Mouse (Mus musculus): ENCODE data around the gene Olfr1499. TPM values are rescaled to one million over a fixed set of nuclear protein-coding genes. Genes with fewer than 3 reads are reported as not detected.
"Not testable (repeated sequence)": the region's sequence is repeated elsewhere in the genome, so short reads cannot be mapped to it uniquely, and the experiment has no call there.

Gene Olfr1499
- polyA plus RNA-seq, 1 experiment from 2014 or later = not detected

DNA sequence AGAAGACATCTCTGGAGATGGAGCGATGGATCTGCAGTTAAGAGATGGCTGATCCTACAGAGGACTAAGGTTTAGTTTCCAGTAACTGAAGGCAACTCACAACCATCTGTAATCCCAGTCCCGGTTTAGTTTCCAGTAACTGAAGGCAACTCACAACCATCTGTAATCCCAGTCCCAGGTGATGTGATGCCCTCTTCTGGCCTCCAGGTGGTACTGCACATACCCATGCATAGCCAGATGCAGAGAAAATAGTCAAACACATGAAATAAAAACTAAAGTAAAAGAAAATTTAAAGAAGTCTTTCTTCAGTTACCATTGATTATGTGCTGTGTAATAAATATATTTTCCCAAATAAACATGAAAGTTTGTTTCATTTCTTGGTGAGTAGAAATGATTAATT is 6.4 kb downstream of the Olfr1499 start:
- no peak for ATAC-seq (replicated peaks; ENCODE audit: low FRiP score, low read depth)

GRCm38 (mm10) chr19:13805486-13805885 is 13.8 kb downstream of the Olfr1499 start:
- H3K27me3 ChIP-seq (ENCODE audit: insufficient read depth, low read length); H3K4me3 ChIP-seq (replicated peaks; ENCODE audit: low read depth, low read length); H3K4me1 ChIP-seq (replicated peaks; ENCODE audit: insufficient read depth, low read length); DNase-seq (ENCODE audit: low spot score); H3K9me3 ChIP-seq (replicated peaks; ENCODE audit: low read length); H3K27ac ChIP-seq; H3K9ac ChIP-seq (ENCODE audit: low read depth, low read length); H3K36me3 ChIP-seq (ENCODE audit: insufficient read depth, low read length); H3K4me2 ChIP-seq (ENCODE audit: low read length); ATAC-seq (replicated peaks; ENCODE audit: low FRiP score, low read depth): not testable (repeated sequence)
- whole genome bisulfite sequencing = 54% methylated on average over 1 of the region's 1 CpGs

More for the DNA sequence above, 6.4 kb downstream of the Olfr1499 start:
- no peak for DNase-seq (ENCODE audit: low spot score)
- Histone ChIP-seq H3K9me3 (replicated peaks; ENCODE audit: low read length) (no peaks in the 10 kb centered on the region), H3K4me2 (ENCODE audit: low read length) (no peak overlapping the region), H3K27ac (no peak overlapping the region), H3K36me3 (ENCODE audit: insufficient read depth, low read length) (no peaks in the 10 kb centered on the region), H3K27me3 (ENCODE audit: insufficient read depth, low read length) (no peaks in the 10 kb centered on the region), H3K4me3 (replicated peaks; ENCODE audit: low read depth, low read length) (no peak overlapping the region), H3K4me1 (replicated peaks; ENCODE audit: insufficient read depth, low read length) (no peaks in the 10 kb centered on the region), H3K9ac (ENCODE audit: low read depth, low read length) (no peak overlapping the region)
- WGBS = 59% methylated on average over 2 of the region's 2 CpGs
- TF ChIP-seq CTCF (IDR thresholded peaks at IDR 0.05; ENCODE audit: low read depth) = peak; percentile 41

DNA sequence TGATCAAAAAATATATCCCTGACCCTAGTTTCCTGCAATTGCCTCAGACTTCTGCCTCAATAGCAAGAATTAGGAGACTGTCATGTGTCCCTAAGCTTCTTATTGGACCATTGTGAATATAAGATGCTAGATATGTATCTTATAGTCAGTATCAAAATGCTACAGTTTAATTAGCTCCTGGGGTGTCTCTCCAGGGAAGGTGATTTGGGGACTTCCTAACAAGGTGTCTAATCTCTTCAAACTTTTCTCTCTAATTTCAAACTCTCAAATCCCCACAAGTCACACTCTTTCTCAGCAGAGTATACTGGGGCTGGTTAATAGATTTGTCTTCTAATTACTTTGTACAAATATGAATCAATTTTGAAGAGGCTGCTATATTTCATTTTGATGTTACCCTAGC is 21.1 kb downstream of the Olfr1499 start, which contains the start of gene Olfr1497:
Gene Olfr1497 (minus strand): TSS at position 101 of the 400 bp plus-strand sequence.
- Histone ChIP-seq H3K27ac (no peak within 1 kb of the TSS), H3K9me3 (replicated peaks; ENCODE audit: low read length) (no peaks in the 10 kb centered on the region), H3K4me1 (replicated peaks; ENCODE audit: insufficient read depth, low read length) (no peaks in the 10 kb centered on the region), H3K4me3 (replicated peaks; ENCODE audit: low read depth, low read length) (no peak within 1 kb of the TSS), H3K9ac (ENCODE audit: low read depth, low read length) (no peak within 1 kb of the TSS), H3K27me3 (ENCODE audit: insufficient read depth, low read length) (no peaks in the 10 kb centered on the region), H3K36me3 (ENCODE audit: insufficient read depth, low read length) (no peaks in the 10 kb centered on the region), H3K4me2 (ENCODE audit: low read length) (no peak within 1 kb of the TSS)
- DNase-seq (ENCODE audit: low spot score) = no peak
- TF ChIP-seq CTCF (IDR thresholded peaks at IDR 0.05; ENCODE audit: low read depth) = no peak
- ATAC-seq (replicated peaks; ENCODE audit: low FRiP score, low read depth) = no peak

GRCm38 (mm10) chr19:13777578-13777977 is 41.7 kb downstream of the Olfr1499 start, which contains the start of gene Olfr1496:
Olfr1496 (plus strand) TSS chr19:13777878.
- DNase-seq (ENCODE audit: low spot score) (no peak), ATAC-seq (replicated peaks; ENCODE audit: low FRiP score, low read depth) (no peak)
- TF ChIP-seq CTCF (IDR thresholded peaks at IDR 0.05; ENCODE audit: low read depth) = no peak
- Histone ChIP-seq H3K4me1 (replicated peaks; ENCODE audit: insufficient read depth, low read length) (no peaks in the 10 kb centered on the region), H3K27ac (no peak within 1 kb of the TSS), H3K9ac (ENCODE audit: low read depth, low read length) (no peak within 1 kb of the TSS), H3K4me3 (replicated peaks; ENCODE audit: low read depth, low read length) (no peak within 1 kb of the TSS), H3K4me2 (ENCODE audit: low read length) (no peak within 1 kb of the TSS), H3K36me3 (ENCODE audit: insufficient read depth, low read length) (no peaks in the 10 kb centered on the region), H3K27me3 (ENCODE audit: insufficient read depth, low read length) (no peaks in the 10 kb centered on the region), H3K9me3 (replicated peaks; ENCODE audit: low read length) (no peaks in the 10 kb centered on the region)
- WGBS = 91% methylated on average over 1 of the region's 1 CpGs

- Histone ChIP-seq H3K4me3 (replicated peaks; ENCODE audit: low read depth, low read length) (no peak overlapping the region), H3K4me1 (replicated peaks; ENCODE audit: insufficient read depth, low read length) (no peaks in the 10 kb centered on the region), H3K9ac (ENCODE audit: low read depth, low read length) (no peak overlapping the region), H3K9me3 (replicated peaks; ENCODE audit: low read length) (no peaks in the 10 kb centered on the region), H3K27ac (no peak overlapping the region), H3K4me2 (ENCODE audit: low read length) (no peak overlapping the region), H3K27me3 (ENCODE audit: insufficient read depth, low read length) (no peaks in the 10 kb centered on the region), H3K36me3 (ENCODE audit: insufficient read depth, low read length) (no peaks in the 10 kb centered on the region)
- WGBS = 88% methylated on average over 9 of the region's 9 CpGs
- no peak for TF ChIP-seq CTCF (IDR thresholded peaks at IDR 0.05; ENCODE audit: low read depth)
- DNase-seq (ENCODE audit: low spot score) = no peak
- ATAC-seq (replicated peaks; ENCODE audit: low FRiP score, low read depth) = no peak
Observed at GRCm38 (mm10) chr19:13768565-13769276, 50.5 kb downstream of the Olfr1499 start.

- Histone ChIP-seq H3K9me3 (replicated peaks; ENCODE audit: low read length) (no peaks in the 10 kb centered on the region), H3K27ac (no peak within 1 kb of the TSS), H3K27me3 (ENCODE audit: insufficient read depth, low read length) (no peaks in the 10 kb centered on the region), H3K9ac (ENCODE audit: low read depth, low read length) (no peak within 1 kb of the TSS), H3K4me3 (replicated peaks; ENCODE audit: low read depth, low read length) (no peak within 1 kb of the TSS), H3K4me1 (replicated peaks; ENCODE audit: insufficient read depth, low read length) (no peaks in the 10 kb centered on the region), H3K4me2 (ENCODE audit: low read length) (no peak within 1 kb of the TSS), H3K36me3 (ENCODE audit: insufficient read depth, low read length) (no peaks in the 10 kb centered on the region)
- no peak for ATAC-seq (replicated peaks; ENCODE audit: low FRiP score, low read depth)
- 77% methylated on average over 3 of the region's 3 CpGs for WGBS
- DNase-seq (ENCODE audit: low spot score) = no peak
- TF ChIP-seq CTCF (IDR thresholded peaks at IDR 0.05; ENCODE audit: low read depth) = no peak
Observed at GRCm38 (mm10) chr19:13764306-13764705, 54.9 kb downstream of the Olfr1499 start, which contains the start of gene Olfr1495. Olfr1495 (plus strand) TSS chr19:13764606.

Other genes with a start within 250 kb of the Olfr1499 start
- not detected in 2 replicates for gene Olfr1484, start 235.9 kb downstream of the Olfr1499 start, polyA plus RNA-seq (2015; fragmentation: Nextera tagmentation; extraction: Ambion mirVana)
- gene Olfr1487, start 202.1 kb downstream of the Olfr1499 start, polyA plus RNA-seq (2015; fragmentation: Nextera tagmentation; extraction: Ambion mirVana) = not detected in 2 replicates
- not detected in 2 replicates for gene Olfr1489, start 187.8 kb downstream of the Olfr1499 start, polyA plus RNA-seq (2015; fragmentation: Nextera tagmentation; extraction: Ambion mirVana)
- not detected in 2 replicates for gene Olfr1490, start 168.4 kb downstream of the Olfr1499 start, polyA plus RNA-seq (2015; fragmentation: Nextera tagmentation; extraction: Ambion mirVana)
- not detected in 2 replicates for gene Olfr1491, start 122.2 kb downstream of the Olfr1499 start, polyA plus RNA-seq (2015; fragmentation: Nextera tagmentation; extraction: Ambion mirVana)
- gene Olfr1493-ps1, start 96.2 kb downstream of the Olfr1499 start, polyA plus RNA-seq (2015; fragmentation: Nextera tagmentation; extraction: Ambion mirVana) = not detected in 2 replicates
- not detected in 2 replicates for gene Olfr1494, start 79.7 kb downstream of the Olfr1499 start, polyA plus RNA-seq (2015; fragmentation: Nextera tagmentation; extraction: Ambion mirVana)
- not detected in 2 replicates for gene Olfr1495, start 54.8 kb downstream of the Olfr1499 start, polyA plus RNA-seq (2015; fragmentation: Nextera tagmentation; extraction: Ambion mirVana)
- not detected in 2 replicates for gene Olfr1496, start 41.6 kb downstream of the Olfr1499 start, polyA plus RNA-seq (2015; fragmentation: Nextera tagmentation; extraction: Ambion mirVana)
- gene Olfr1497, start 21.2 kb downstream of the Olfr1499 start, polyA plus RNA-seq (2015; fragmentation: Nextera tagmentation; extraction: Ambion mirVana) = not detected in 2 replicates
- not detected in 2 replicates for gene Olfr1500, start 11.0 kb upstream of the Olfr1499 start, polyA plus RNA-seq (2015; fragmentation: Nextera tagmentation; extraction: Ambion mirVana)
- not detected in 2 replicates for gene Olfr1501, start 31.2 kb upstream of the Olfr1499 start, polyA plus RNA-seq (2015; fragmentation: Nextera tagmentation; extraction: Ambion mirVana)
- not detected in 2 replicates for gene Olfr1502, start 42.3 kb upstream of the Olfr1499 start, polyA plus RNA-seq (2015; fragmentation: Nextera tagmentation; extraction: Ambion mirVana)
- gene Olfr1504, start 78.5 kb upstream of the Olfr1499 start, polyA plus RNA-seq (2015; fragmentation: Nextera tagmentation; extraction: Ambion mirVana) = not detected in 2 replicates
- not detected in 2 replicates for gene Olfr1505, start 94.1 kb upstream of the Olfr1499 start, polyA plus RNA-seq (2015; fragmentation: Nextera tagmentation; extraction: Ambion mirVana)